Mouse (Mus musculus): ENCODE results near the gene Ctnna3.

DNA sequence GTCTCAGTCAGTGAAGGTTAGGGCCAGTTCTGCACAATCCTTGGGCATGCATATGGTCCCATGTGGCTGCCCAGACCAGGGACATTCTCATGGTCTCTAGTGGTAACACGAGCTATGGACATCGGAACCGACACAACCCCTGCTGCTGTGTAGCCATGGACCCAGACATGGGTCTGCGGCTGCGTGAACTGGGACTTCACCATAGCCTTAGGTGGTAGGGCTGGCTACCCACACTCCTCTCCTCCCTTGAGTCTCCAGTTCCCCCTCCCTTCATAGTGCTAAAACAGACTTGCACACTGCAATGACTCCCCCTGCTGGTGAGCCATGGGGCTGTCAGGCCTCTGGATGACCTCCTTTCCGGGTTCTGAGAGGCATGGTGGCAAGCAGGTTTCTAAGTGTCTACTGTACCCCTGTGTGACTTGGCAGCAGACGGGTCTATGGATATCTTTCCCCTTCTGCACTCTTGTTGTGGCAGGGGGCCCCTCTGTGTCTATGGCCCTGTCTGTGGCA, 144.3 kb downstream of the Ctnna3 start:
- TF ChIP-seq CEBPB (IDR thresholded peaks at IDR 0.05; ENCODE audit: low read depth) (no peak), USF1 (IDR thresholded peaks at IDR 0.05; ENCODE audit: low read depth) (no peak), CTCF (IDR thresholded peaks at IDR 0.05; ENCODE audit: control insufficient read depth, insufficient read depth, insufficient read length) (peak; percentile 41), MYOG (IDR thresholded peaks at IDR 0.05; ENCODE audit: control insufficient read depth, extremely low read depth, insufficient read length) (no peak), MAX (IDR thresholded peaks at IDR 0.05) (no peak), MYOD1 (IDR thresholded peaks at IDR 0.05; ENCODE audit: control insufficient read depth, insufficient read length, low read depth) (no peak)
